Mouse (Mus musculus) cortical plate, adult 2 months (tissue): ENCODE measurements around the gene Oxsr1.

Experiments
- CTCF ChIP-seq: fragments of 200-500 bp; IDR thresholded peaks from 2 replicates; pipeline ENCODE4 v1.5.1; 2011; ENCODE audit warnings: mild to moderate bottlenecking, control low read depth, low read length; ENCODE audit not compliant: insufficient read depth; ENCODE audit errors: extremely low read depth
- POLR2A ChIP-seq: fragments of 200-500 bp; IDR thresholded peaks from 2 replicates; pipeline ENCODE4 v1.6.1; 2011; ENCODE audit warnings: mild to moderate bottlenecking, low read length, control low read depth; ENCODE audit not compliant: insufficient read depth; ENCODE audit errors: extremely low read depth

GRCm38 (mm10) chr9:119205756-119206155 is 116.5 kb downstream of the Oxsr1 start:
- TF ChIP-seq CTCF (no peak), POLR2A (no peak)
